Mouse (Mus musculus): ENCODE results near the gene Ptges.

GRCm38 (mm10) chr2:30912291-30912773 is 17.3 kb downstream of the Ptges start:
- TF ChIP-seq GATA1 (IDR thresholded peaks at IDR 0.05; ENCODE audit: low read length) (no peak), TAL1 (IDR thresholded peaks at IDR 0.05; ENCODE audit: low read length) (no peak)

Measured in erythroblast, embryonic 14.5 days (primary cell).